Mouse (Mus musculus) adrenal gland, adult 2 months (tissue): ENCODE results near the gene Fam83b. TPM values are rescaled to one million over a fixed set of nuclear protein-coding genes. Genes with fewer than 3 reads are reported as not detected.

ENCODE experiments used
- DNase-seq: peaks from one replicate; pipeline ENCODE4 v3.0.0; 2021
- long read RNA-seq: library from polyadenylated mRNA; stranded (forward); transcript quantifications from one replicate; pipeline ENCODE4 v2.0.0, GENCODE M21; 2021
- polyA plus RNA-seq: library from polyadenylated mRNA; depleted of rRNA; stranded (reverse); fragments of >200 nt; gene quantifications from 2 replicates; pipeline ENCODE4 v1.2.3, GENCODE M21; 2012; rRNA removed
- total RNA-seq, 2 experiments: library from RNA; stranded (reverse); gene quantifications; 2 replicates each; pipeline ENCODE4 v1.2.3; 2021

Gene Fam83b
- under 1 TPM; 0.23 to 0.55 TPM for total RNA-seq
- not detected in 2 replicates for polyA plus RNA-seq
- long read RNA-seq, result 0 reads

GRCm38 (mm10) chr9:76566515-76567280, at the start of gene Fam83b:
Gene Fam83b, minus strand, starts transcription at chr9:76567116.
- peak; percentile 30 for DNase-seq

DNA sequence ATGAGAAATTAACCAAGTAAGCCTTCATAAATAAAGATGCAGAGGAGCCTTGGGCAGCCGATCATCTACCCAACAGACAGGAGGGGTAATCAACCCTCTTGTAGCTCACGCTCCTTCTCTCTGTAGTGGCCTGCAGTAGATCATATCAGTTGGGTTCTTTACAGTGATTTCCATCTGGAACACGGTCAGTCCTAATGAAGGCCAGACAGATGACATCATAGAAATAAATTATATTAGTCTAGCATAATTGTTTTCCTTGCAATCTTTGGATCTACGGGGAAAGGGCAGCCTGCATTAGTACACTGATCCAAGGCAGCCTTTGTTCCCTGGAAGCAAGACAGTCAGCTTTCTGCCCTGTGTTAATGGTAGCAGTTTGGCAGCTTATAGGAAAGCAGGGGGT, 47.2 kb upstream of the Fam83b start:
- DNase-seq, result peak; percentile 18

DNA sequence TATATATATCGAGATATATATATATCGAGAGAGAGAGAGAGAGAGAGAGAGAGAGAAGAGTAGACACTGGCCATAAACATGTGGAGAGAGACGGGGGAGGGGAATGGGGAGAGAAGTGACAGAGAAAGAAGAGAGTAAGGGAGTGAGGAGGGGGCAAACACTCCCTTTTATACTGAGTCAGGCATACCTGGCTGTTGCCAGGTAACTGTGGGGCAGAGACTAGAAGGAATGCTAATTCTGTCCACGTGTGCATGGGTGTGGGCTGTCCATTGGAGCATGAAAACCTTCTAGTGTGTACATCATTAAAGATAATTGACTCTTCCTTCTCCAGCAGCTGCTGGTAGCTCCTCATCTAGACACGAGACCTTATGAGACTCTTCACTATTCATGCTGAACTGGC, 36.8 kb upstream of the Fam83b start:
- DNase-seq, result no peak

GRCm38 (mm10) chr9:76602874-76603273, 36.0 kb upstream of the Fam83b start:
- no peak for DNase-seq

DNA sequence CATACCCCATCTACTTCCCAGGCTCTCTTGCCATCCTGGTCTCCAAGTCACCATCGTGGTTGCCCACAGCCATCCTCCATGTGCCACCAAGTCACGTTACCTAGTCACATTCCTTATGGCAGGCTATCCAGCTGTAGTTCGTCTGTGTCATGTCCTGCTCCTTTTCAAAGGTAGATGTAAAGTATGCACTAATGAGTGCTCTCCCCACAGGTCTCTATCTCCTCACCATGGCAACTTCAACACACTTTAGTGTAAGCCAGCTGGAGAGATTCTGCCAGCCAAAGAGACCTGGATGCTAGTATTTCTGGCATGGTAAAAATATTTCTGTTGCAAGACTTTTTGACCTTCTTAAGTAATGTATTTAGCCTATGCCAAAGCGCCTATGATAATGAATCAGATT, 30.5 kb upstream of the Fam83b start:
- no peak for DNase-seq

DNA sequence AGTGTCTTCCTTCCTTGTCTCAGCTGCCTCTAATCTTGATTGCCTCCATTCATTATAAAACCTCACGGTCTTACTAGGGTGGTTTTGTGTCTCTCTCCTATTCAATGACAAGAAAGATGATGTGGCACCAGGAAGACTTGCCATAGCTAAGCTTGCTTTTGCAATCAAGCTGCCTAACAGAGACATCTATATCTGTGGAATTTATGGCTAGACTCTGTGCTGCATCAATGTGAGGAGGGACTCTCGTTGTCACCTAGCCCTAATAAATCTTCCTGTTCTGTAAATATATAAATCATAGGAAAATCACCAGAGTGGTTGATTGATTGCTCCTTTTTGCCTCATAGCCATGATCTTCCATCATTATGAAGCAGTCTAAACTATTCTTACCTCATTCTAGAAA, 26.9 kb upstream of the Fam83b start:
- no peak for DNase-seq

DNA sequence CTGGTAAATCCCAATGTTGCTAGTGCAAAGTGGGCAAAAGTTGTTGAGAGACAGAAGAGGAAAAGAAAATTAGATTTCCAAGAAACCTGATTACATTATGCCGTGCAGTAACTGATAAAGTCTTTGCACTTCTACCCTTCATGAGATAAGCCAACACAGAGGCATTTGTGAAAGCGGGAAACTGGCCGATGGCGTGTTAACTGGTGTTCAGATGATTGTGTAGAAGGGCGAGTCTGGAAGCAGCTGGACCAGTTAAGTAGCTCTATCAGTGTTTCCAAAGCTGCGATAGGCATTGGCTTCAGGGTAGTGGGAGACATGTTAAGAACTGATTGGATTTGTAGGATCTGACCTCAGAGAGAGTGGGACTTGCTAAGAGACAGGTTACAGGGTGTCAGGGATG, 17.0 kb upstream of the Fam83b start:
- no peak for DNase-seq

DNA sequence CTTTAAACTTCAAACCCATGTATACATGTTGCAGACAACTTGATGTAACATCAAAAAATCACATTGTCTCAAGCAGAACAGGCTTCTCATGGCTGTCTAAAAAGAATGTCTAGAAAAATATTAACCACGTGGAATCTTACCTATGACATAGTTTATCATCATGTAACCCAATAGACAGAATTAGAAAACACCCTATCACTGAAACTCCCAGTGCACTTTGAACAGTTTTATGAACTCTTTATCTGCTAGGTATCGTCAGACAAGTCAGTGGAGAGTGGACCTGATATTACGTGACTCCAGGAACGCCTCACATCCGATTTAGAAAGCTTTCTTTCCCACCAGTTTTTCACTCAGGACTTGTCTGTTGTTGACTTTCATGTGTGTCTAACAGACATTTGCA, 15.1 kb upstream of the Fam83b start:
- DNase-seq, result no peak

DNA sequence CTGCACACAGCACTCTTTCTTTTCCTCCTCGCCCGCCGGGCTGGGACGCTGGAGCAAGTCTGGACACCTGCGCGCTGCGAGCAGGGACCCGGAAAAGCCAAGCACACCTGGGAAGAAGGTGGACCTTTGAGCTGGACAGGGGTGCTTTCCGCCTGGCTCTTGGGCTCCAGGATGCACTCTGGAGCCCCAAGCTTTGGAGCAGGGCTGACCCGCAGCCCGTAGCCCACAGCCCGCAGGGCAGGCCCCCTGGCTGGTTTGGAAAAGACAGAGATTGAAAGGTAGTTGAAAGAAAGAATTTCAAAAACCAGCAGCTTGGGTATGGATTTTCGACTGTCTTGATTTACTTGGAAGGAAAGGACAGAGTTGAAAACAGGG, 352 bp upstream of the Fam83b start:
- no peak for DNase-seq

DNA sequence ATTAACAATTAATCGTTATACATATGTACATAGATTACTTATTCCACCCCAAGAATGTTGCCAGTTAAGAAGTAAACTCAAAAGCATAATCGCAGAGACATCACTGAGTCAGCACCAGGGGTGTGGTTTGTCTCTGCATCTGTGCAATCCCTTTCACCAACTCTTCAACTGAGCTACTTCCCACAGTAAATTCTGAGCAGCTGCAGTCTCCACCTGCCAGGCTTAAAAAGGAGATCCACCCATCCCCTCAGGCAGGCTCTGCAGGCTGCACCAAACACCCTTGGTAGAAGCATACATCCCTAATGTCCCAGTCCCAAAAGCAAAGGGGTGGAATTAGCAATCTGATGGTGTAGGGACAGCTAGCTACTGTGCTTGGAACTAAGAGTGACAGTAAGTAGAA, 1.3 kb downstream of the Fam83b start:
- DNase-seq, result no peak

GRCm38 (mm10) chr9:76564071-76564470, 2.8 kb downstream of the Fam83b start:
- DNase-seq, result no peak

DNA sequence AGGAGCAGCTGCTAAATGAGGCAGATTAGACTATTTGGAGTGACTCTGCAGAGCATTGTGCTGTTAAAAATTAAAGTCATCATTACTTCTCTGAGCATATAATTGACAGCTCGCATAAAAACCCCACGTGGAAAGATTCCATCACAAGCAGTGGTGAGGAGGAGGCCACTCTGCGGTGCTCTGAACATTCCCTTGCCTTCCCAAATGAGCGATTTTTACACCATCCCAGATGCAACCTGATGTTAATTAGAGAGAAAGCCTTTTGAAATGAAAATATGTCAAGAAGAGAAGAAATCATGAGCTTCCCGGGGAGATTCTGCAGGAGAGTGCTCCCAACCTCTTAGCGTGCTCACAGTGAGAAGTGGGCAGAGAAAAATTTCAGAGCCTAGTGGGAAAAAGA, 4.1 kb downstream of the Fam83b start:
- no peak for DNase-seq

- no peak for DNase-seq
Measured at GRCm38 (mm10) chr9:76559240-76559639, 7.7 kb downstream of the Fam83b start.

GRCm38 (mm10) chr9:76553758-76554157, 13.2 kb downstream of the Fam83b start:
- no peak for DNase-seq

DNA sequence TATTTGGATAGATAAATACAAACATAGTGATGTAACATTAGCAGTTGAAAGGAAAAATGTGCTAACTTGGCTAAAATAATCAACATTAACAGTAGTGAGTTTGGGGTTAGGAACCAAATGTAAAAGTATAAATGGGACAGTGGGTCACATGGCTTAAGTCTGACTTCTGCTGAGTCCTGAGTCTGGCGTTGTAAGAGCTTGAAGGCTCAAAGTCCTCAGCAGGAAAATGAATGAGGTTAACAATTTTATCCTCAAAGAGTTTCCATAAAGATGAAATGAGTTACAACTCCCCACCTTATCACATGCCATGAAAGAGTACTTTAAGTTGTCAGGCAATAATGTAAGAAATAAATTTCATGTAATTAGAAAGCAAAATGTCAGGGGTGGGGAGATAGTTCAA, 13.8 kb downstream of the Fam83b start:
- DNase-seq, result no peak

- DNase-seq, result no peak
Measured at GRCm38 (mm10) chr9:76546714-76547113, 20.2 kb downstream of the Fam83b start.

DNA sequence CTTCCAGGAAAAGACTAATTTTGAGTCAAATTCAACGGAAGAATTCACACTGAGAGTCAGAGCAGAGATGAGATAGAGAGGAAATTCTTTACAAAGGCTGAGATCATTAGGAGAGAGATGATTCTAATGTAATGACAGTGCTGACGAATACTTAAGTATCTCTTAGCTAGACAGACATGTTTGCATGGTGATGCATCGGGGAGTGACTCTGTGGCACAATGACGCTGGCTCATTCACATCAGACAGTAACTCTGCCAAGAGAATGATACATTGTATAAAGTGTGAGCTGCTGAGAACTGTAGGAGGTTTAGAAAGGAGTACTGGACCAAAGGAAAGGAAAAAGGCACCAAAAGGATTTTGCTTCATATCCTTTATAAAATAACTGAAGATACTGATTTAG, 26.2 kb downstream of the Fam83b start:
- DNase-seq, result peak; percentile 13

GRCm38 (mm10) chr9:76539953-76540621, 26.8 kb downstream of the Fam83b start:
- DNase-seq, result no peak

DNA sequence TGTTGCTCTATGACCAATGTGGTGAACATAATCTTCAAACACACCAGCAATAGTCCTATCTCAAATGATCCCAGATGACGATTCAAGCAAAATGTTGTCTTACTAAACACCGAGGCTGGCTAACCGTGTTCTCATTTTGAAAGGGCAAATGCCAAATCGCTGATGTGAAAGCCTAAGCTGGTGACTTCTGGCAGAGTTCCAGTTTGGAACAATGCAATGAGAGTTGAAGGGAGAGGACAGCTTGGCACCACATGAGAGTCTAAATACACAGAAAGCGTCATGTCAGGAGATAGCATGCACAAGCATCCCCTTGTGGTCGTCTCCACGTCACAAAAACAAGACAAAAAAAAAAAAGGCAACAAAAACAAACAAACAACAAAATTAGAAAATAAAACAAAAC, 27.6 kb downstream of the Fam83b start:
- DNase-seq, result no peak

DNA sequence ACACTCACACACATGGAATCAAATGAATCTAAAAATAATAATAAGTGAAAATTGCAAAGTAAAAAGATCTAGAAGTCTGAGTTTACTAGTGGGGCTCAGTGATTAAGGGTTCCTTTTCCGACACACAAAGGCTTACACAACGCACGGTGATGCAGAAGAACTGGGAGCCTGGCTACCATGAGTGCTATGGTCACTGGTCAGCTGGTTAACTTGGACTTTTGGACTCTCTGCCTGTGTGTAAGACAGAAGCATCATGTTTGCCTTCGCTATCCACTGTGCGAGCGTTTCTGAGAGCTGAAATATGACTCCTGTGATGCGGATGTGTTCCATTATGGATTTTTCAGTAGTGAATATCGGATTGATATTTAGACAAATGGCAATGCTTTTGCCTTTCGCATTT, 30.9 kb downstream of the Fam83b start:
- DNase-seq, result no peak

GRCm38 (mm10) chr9:76532403-76532802, 34.5 kb downstream of the Fam83b start:
- no peak for DNase-seq

- DNase-seq, result no peak
Measured at GRCm38 (mm10) chr9:76531368-76531767, 35.5 kb downstream of the Fam83b start.

DNA sequence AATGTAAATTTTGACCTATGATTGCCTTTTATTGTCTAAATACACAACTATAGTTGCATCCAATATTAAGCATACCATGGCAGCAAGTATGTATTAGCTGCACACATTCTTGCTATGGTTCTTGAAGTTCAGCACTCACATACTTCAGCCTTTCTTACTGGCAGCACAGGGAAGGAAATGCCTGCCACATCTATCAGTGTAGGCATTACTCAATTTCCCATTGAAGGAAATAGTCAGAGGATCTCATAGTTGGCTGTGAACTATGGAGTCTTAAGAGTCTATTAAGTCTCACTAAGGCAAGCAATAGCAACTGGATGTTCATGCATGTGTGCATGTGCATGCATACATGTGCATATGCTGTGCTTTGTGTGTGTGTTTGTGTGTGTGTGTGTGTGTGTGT, 41.3 kb downstream of the Fam83b start:
- no peak for DNase-seq

- DNase-seq, result no peak
Measured at GRCm38 (mm10) chr9:76523075-76523474, 43.8 kb downstream of the Fam83b start.
